Mouse (Mus musculus) left cerebral cortex, adult 2 months (tissue): ENCODE measurements at regions not wholly inside any gene's neighbourhood (a gene's known extent, or its start where the extent isn't known, plus 50 kb on each side); places are given as distances from the start of the nearest gene placed in this dataset.

ENCODE experiments used
- DNase-seq, 2 experiments: peaks; one replicate each; pipeline ENCODE4 v3.0.0; 2021 to 2022; ENCODE audit warnings: low spot score in 2 of 2, mixed read lengths in 1 of 2; ENCODE audit errors: extremely low spot score in 1 of 2
- H3K27ac ChIP-seq: fragments of 200-600 bp; 2 replicates; pipeline ENCODE4 v1.8.1; 2022
- H3K4me3 ChIP-seq: fragments of 200-600 bp; 2 replicates; pipeline ENCODE4 v1.8.1; 2022
- CTCF ChIP-seq: fragments of 200-600 bp; IDR thresholded peaks from 2 replicates; pipeline ENCODE4 v1.8.1; 2022; ENCODE audit warnings: antibody characterized with exemption, mild to moderate bottlenecking, moderate library complexity
- intact Hi-C: fragments of 180-260 bp; cut with DNase I; formaldehyde crosslinking; loops from one replicate; pipeline ENCODE4 v1.15.1; 2025

DNA sequence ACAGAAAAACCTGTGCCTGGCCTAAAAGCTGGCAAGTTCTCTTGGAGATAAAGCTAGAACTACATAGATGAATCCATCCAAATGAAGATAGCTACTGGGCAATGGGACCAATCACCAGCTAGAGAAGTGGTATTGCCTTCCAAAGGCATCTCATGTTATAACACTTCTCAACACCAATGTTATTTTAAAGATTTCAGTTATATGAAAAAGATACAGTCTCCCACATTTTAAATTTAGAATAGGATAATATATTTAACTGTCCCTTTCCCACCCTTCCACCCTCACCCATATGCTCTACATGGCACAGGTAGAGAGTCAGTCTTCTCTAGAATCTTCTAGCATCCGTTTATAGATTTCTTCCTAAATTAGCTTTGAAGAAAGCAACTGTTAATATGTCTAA, 87.6 kb upstream of the Pou6f2 start:
- no peak overlapping the region; the same call in 1 of the 2 replicates for H3K27ac ChIP-seq
- DNase-seq: no peak
- H3K4me3 ChIP-seq: no peak overlapping the region
- intact Hi-C loops: loop anchor here (5.0 kb wide), 1 partner anchor 148 kb away; no protein-coding TSS in a partner anchor
- no peak for TF ChIP-seq CTCF

DNA sequence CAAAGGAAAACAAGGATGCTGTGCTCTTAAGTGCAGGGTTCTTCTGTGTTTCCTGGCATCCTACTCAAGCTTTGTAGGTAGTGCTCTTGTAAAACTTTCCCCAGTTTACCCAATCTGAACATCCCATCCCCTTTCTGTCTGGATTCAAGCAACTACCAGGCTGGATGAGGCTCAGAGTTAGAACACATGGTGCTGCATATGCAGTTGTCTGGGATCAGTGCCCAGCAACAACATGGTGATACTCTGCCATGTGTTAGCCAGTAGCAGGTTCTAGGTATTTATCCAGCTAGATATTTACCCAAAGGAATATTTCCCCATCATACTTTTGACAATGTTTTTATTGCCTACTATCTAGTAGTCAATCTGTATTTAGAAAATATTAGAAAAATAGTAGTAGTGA, 78.8 kb upstream of the Pou6f2 start:
- no peak for TF ChIP-seq CTCF
- H3K4me3 ChIP-seq: no peak overlapping the region
- no peak overlapping the region for H3K27ac ChIP-seq
- intact Hi-C loops: no loop called here
- DNase-seq: no peak

DNA sequence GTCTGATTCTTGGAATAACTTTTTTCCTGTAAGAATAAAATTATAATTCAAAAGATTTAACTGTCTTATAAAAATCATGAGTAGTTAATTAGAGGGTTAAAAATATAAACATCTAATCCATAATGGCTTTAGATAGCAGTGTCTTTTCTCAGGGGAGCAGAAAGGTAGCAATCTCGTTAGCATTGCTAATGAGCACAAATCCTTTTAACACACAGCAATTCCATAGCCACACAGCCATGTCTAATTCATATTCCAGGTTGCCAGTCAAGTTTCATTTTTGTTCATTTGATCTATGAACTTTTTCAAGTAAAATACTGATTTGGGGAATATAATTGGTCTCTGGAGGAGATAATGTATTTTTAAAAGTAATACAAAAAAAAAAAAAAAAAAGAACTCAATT, 74.0 kb upstream of the Pou6f2 start:
- no peak overlapping the region for H3K27ac ChIP-seq
- no peak overlapping the region for H3K4me3 ChIP-seq
- TF ChIP-seq CTCF: no peak
- intact Hi-C loops: no loop called here
- no peak for DNase-seq

DNA sequence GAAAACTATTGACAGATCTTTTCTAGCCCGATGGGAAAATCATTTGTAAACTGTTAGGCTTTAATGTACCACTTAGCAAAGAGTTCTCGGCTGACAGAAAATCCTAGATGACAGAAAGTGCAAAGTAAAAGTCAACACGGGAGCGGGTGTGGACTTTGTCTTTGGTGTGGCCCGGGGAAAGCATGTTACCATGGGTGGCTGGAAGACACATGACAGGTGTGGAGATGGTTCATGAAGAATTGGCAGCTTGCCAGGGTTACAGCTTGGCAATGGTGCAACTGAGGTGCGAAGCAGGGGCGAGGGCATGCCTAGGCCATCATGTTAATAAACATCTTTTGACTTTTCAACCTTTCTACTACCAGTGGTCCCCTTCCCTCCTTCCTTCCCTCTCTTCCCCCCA, 68.4 kb upstream of the Pou6f2 start:
- Histone ChIP-seq H3K4me3 (no peak overlapping the region), H3K27ac (no peak overlapping the region)
- no peak for DNase-seq
- TF ChIP-seq CTCF: no peak
- intact Hi-C loops: no loop called here

DNA sequence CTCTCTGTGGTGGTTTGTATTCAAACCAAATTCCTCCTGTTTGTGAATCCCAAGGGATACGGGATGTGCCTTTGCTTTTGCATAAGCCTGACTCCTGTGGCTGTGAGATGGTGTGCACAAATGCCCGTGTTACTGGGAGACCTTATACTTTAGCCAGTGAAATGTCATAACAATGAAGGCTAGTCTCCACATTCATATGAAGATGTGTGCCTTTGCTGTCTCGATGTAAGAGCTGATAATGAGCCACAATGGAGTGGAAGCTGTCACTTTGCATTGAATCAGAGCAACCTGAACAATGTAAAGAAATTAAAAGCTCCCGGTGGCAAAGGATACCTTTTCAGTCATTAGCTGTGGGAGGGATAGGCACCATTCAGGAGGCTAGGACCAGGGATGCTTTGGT, 64.7 kb upstream of the Pou6f2 start:
- TF ChIP-seq CTCF: no peak
- intact Hi-C loops: no loop called here
- no peak for DNase-seq
- H3K27ac ChIP-seq: no peak overlapping the region
- H3K4me3 ChIP-seq: no peak overlapping the region

DNA sequence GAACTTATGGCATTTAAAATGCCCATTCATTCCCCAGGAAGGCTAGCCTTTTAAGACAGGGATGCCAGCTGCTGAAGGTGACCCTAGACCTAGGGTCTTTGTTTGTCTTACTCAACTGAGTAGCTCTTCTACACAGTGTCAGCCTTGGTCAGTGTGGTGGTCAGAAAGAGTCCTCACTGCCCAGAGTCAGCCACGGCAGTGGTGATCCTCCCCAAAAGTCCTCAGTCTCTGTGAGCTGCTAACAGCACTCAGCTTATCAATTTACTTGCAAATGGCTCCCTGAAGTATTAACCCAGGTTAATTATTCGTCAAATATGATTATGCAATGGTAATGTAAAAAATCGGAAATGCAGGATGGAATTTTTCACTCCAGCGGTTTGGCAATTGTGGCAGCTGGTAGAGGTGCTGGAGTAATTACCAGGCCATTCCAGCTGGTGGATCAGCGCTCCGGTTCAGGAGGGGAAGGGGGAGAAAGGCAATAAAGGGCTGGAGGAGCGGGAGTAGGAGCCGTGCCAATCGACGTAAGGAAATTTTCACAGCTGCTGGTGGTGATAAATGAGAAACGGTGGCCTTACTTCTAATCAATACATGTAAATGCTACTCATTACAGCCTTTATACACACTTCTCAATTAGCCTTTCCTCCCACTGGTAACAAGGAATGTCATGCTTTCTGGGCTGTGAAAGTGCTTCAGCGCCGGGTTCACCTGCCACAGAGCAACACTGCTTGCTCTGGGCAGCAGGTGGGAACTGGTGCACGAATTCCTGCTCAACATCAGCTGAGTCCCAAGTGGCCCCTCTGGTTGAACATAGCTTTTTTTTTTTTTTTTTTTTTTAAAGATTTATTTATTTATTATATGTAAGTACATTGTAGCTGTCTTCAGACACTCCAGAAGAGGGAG, 60.1 kb upstream of the Pou6f2 start:
- intact Hi-C loops: no loop called here
- Histone ChIP-seq H3K27ac (no peak overlapping the region), H3K4me3 (no peak overlapping the region)
- DNase-seq: no peak
- no peak for TF ChIP-seq CTCF
